Mouse (Mus musculus) MEL (cell line): ENCODE measurements around the gene Cep126.

Experiments used
- CTCF ChIP-seq, 3 experiments: IDR thresholded peaks in 2 of 3; conservative IDR thresholded peaks in 1 of 3; 2 replicates each; pipeline ENCODE4 v1.5.1; 2011 to 2012; ENCODE audit warnings: low read length in 3 of 3, low read depth in 2 of 3, mild to moderate bottlenecking in 2 of 3, improper control_type of control experiment in 1 of 3, inconsistent platforms in 1 of 3, mixed read lengths in 1 of 3, moderate library complexity in 1 of 3; ENCODE audit not compliant: control insufficient read depth in 1 of 3, insufficient read depth in 1 of 3, poor library complexity in 1 of 3, severe bottlenecking in 1 of 3
- POLR2AphosphoS2 ChIP-seq: IDR thresholded peaks from 2 replicates; pipeline ENCODE4 v1.6.1; 2011; ENCODE audit warnings: low read length, improper control_type of control experiment

DNA sequence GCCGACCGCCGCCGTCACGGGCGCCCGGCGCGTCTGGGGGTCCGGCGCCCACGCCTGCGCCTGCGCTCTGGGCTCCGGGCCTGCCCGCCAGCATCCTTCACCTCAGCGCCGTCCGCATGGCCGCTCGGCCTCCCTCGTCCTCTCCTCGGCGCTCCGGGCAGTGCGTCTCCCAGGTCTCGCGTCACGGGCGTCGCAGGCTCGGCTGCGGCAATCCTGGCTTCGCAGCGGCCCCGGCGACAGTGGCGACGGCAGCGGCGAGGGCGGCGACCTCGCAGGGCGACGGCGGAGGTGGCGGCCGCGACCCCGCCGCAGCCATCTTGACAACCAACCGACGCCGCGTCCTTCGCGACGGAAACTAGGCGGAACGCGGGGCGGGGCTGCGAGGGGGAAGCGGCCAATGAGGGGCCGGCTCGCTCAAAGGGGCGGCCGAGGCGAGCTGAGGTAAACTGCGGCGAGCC is at the start of gene Cep126:
- TF ChIP-seq POLR2AphosphoS2 (no peak), CTCF (IDR thresholded peaks at IDR 0.05 in 2 of 3, conservative IDR thresholded peaks at IDR 0.05 in 1 of 3; ENCODE audit: control insufficient read depth in 1 of 3, insufficient read depth in 1 of 3, low read depth in 2 of 3, low read length in 3 of 3, poor library complexity in 1 of 3, severe bottlenecking in 1 of 3) (no peak)
